Mouse (Mus musculus) 3T3-L1 (cell line): ENCODE measurements around the gene Neurod4.
"Not testable (repeated sequence)": the region's sequence is repeated elsewhere in the genome, so short reads cannot be mapped to it uniquely, and the experiment has no call there.

Experiments
- DNase-seq: peaks from one replicate; pipeline ENCODE4 v3.0.0-alpha.2; 2015; ENCODE audit warnings: low read depth, low spot score

The Neurod4 gene

DNA sequence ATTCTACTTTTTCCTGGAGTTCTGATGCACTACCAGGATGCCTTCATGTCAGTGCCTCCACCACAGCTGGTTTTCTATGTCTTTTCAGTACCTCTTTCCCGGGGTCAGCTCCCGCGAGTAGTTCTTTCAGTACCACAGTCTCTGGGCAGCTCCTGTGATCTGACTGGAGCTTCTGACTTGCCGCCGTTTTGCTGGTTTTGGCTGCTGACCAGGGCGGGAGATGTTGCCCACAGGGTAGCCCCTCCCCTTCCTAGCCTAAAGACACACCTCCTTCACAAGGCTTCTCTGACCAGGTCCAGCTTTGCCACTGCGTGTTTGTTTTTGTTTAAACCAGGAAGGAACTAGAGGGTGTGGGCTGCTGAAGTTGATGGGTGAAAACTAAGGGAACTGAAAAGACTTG is at the start of gene Neurod4:
Gene Neurod4 (minus strand): TSS at position 175 of the 400 bp plus-strand sequence.
- peak; percentile 37 for DNase-seq

DNA sequence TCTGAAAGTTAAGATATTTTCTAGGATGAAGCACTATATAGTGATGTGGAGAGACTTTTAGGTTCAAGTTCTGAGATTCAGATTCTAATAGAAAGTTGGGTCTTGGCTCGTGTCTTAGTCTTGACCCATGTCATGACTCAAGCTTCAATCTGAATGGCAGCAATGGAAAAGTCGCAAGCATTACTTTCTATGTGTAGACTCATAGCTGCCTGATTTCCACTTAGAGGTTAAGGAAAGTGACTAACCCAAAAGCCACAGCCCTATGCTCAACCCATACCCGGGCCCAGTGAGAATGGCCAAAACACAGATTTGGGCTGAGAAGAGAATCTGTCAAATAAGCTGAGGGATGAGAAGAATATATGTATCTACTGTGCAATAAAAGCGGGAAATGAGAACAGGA is 44.2 kb upstream of the Neurod4 start:
- no peak for DNase-seq

DNA sequence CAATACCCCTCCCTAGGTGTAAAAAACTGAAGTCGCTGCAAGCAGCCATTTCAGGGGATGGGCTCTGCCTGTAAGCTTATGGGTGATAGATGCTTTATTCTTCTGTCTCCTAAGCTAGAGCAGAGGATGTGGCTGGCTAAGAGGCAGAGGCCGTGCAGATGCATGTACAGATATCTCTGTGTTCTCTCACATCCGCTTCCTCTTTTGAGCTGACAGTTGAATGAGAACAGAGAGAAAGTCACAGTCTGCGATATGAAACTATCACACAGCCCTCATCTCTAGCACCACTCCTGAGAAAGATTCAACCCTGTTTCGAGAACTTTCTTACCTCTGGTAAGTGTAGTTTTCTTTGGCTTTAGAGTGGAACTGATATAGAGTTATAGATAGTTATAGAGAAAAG is 42.6 kb upstream of the Neurod4 start, which contains the start of gene Tespa1:
Gene Tespa1 (plus strand): TSS at position 234 of the 400 bp plus-strand sequence.
- no peak for DNase-seq

DNA sequence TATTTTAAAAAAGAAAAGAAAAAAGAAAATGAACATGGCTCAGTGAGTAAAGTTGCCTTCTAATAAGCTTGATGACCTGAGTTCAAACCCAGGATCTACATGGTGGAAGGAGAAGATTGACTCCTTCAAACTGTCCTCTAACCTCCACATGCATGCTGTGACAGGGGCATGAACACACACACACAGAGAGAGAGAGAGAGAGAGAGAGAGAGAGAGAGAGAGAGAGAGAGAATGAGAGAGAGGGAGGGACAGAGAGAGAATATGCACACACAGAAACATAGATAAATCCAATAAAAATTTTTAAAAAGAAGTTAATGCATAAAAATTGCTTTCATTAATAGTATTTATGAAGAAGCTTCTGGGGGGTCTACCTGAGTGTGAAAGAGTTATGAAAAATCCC is 42.0 kb upstream of the Neurod4 start:
- DNase-seq = no peak

- no peak for DNase-seq
Measured at GRCm38 (mm10) chr10:130320715-130321114, 40.7 kb upstream of the Neurod4 start.

- no peak for DNase-seq
Measured at GRCm38 (mm10) chr10:130318720-130319119, 38.7 kb upstream of the Neurod4 start.

GRCm38 (mm10) chr10:130315846-130316245 is 35.8 kb upstream of the Neurod4 start:
- no peak for DNase-seq

GRCm38 (mm10) chr10:130314110-130314829 is 34.2 kb upstream of the Neurod4 start:
- DNase-seq = peak; percentile 59

GRCm38 (mm10) chr10:130313531-130313930 is 33.5 kb upstream of the Neurod4 start:
- peak; percentile 65 for DNase-seq

DNA sequence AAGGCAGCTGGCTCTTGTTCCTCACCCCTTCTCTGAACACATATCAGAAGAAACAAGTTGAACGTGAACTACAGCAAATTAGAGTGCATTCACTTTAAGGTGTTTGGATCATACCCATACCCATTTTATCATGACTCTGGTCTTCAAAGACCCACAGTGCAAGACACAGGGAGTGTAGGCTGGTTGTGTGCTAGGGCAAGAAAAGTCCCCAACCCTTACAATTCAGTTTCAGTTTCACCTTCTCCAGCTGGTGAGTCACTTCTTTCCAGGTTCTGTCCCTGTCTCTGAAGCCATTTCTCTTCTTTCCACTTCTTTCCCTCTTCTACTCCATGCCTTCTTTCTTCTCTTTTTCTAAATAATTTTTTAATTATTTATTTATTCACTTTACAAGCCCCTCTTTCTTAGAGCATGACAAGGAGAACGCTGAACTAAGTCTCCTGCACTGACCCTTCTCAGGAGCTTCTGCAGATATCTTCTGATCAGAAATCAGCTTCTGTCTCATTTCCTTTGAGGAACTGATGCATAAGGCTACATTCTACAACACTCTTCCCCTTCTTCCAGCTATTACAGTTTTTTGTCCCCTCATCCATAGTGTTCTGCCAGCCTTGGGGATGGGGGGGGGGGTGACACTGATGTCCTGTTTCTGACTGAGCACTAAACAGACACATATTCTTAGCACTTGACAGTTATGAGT is 31.6 kb upstream of the Neurod4 start:
- peak; percentile 21 for DNase-seq

DNA sequence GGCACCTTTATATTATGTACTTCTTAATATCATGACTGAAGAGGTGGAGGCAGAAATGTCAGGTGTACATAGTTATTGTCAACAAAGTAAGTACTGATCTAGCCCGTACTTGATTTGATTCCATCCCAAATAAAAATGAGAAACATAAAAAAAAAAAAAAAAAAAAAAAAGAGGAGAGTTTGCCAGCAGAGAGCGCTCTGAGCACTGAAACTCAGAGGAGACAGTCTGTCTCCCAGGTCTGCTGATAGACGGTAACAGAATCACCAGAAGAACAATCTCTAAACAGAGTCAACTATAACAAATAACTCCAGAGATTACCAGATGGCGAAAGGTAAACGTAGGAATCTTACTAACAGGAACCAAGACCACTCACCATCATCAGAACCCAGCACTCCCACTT is 24.1 kb upstream of the Neurod4 start:
- DNase-seq = not testable (repeated sequence)

DNA sequence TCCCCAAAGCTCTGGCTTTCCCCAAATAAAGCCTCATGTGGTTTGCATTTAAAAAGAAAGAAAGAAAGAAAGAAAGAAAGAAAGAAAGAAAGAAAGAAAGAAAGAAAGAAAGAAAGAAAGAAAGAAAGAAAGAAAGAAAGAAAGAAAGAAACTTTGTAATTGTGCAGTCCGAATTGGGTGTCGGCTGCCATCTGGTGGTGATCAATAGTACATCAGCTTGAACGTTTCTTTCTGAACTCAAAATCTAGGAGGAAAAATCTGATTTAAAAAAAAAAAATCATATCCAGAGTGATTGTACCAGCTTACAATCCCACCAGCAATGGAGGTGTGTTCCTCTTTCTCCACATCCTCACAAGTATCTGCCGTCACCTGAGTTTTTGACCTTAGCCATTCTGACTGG is 18.7 kb upstream of the Neurod4 start:
- peak; percentile 63 for DNase-seq

GRCm38 (mm10) chr10:130293741-130294408 is 13.8 kb upstream of the Neurod4 start:
- no peak for DNase-seq

DNA sequence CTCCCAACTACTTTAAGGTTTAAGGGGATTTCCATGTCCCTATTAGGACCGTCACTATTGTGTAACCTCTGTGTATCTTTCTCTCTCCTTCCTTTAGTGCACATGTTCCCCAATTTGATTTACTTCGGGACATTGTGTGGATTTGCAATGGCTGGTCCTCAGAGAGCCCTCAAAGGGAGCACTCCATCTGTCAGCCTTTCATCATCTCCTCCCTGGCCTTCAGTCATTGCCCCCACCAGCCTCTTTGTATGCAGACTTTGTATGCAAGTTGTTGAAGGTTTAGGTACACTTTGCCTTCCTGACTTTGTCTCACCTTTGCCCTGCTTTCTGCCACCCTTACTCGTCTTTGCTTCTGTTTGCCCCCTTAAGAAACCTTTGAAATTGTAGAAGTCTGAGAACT is 8.0 kb upstream of the Neurod4 start:
- no peak for DNase-seq

GRCm38 (mm10) chr10:130287201-130287600 is 7.2 kb upstream of the Neurod4 start:
- peak; percentile 11 for DNase-seq

DNA sequence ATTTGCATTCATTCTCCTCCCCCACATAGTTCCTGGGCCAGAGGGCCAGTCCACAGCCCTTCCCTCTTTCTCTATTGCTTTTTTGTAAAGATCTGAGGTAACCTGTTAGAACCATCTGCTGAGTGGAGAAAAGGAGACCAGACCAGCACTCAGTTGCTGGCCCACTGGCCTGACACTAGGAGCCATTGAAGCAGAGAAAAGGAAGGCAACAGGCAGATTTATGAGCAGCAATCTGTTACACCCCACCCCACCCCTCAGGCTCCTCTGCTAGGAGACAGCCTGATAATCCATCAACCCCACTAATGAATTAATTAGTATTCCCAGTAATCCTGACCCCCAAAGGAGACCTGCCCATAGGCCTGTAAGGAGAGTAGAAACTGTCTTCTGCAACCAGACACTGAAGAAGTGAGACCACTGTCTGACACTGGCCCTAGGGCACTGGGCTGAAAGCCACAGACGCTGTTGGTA is 2.0 kb upstream of the Neurod4 start:
- DNase-seq = no peak

- no peak for DNase-seq
Measured at GRCm38 (mm10) chr10:130276496-130276895, 3.5 kb downstream of the Neurod4 start.

DNA sequence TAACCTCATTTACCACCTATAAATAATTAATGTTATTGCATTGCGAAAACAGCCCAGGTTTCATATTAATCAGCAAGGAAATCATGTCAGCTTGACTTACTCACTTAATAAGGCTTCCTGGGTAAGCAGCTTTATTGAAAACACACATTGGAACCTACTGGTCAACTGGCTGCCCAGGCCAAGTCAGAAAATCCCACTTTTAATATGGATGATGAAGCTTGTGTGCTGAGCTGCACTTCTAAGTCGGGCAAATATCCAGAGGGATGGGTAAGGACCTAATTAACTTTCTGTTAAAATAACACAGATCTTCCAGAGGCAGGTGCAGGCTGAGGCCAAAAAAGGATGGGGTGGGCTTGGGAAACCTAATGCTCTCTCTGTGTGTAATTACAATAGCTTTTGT is 4.3 kb downstream of the Neurod4 start:
- no peak for DNase-seq

GRCm38 (mm10) chr10:130263203-130263602 is 16.8 kb downstream of the Neurod4 start:
- DNase-seq = no peak

- DNase-seq = no peak
Measured at GRCm38 (mm10) chr10:130259483-130259882, 20.6 kb downstream of the Neurod4 start.

DNA sequence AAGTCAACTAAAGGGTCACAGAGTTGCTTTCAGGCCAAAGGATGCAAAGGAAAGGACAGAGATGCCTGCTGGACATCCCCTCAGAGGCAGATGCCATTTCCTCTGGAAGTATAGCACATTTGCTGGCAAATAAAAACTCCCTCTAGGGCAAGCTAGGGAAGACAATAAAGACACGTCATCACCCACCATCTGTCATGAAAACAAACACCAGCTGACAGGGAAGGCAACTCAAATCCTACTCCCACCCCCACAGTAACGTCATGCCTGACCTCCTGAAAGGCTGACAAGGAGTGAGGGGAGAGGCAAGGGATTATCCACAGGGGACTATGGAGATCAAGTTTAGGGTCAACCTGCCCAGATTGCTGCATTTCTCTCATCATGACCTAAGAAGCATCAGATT is 35.8 kb downstream of the Neurod4 start:
- no peak for DNase-seq
